Mouse (Mus musculus) forebrain, embryonic 16.5 days (tissue): Measurements from ENCODE around the gene Gnat1. TPM values are rescaled to one million over a fixed set of nuclear protein-coding genes. Genes with fewer than 3 reads are reported as not detected.
A peak's percentile ranks its signal among the peaks of the same experiment; 100 is the strongest.

Source experiments
- ATAC-seq: fragments of 200-750 bp; cut with Nextera tagmentation; 2 replicates; pipeline ENCODE4 v1.8.0; 2017; ENCODE audit warnings: mild to moderate bottlenecking, moderate library complexity
- H3K27ac ChIP-seq: fragments of 300-500 bp; sonication (generic); 2 replicates; pipeline ENCODE4 v1.5.1; 2014; ENCODE audit warnings: low read length, control low read depth
- H3K27me3 ChIP-seq: fragments of 300-500 bp; sonication (generic); replicated peaks from 2 replicates; pipeline ENCODE4 v1.6.1; 2014; ENCODE audit warnings: low read length; ENCODE audit not compliant: control insufficient read depth, insufficient read depth
- H3K36me3 ChIP-seq: fragments of 300-500 bp; sonication (generic); 2 replicates; pipeline ENCODE4 v1.6.1; 2014; ENCODE audit not compliant: control insufficient read depth, insufficient read depth
- H3K4me1 ChIP-seq: fragments of 300-500 bp; sonication (generic); replicated peaks from 2 replicates; pipeline ENCODE4 v1.6.1; 2014; ENCODE audit warnings: low read length; ENCODE audit not compliant: control insufficient read depth, insufficient read depth
- H3K4me2 ChIP-seq: fragments of 300-500 bp; sonication (generic); 2 replicates; pipeline ENCODE4 v1.6.1; 2014; ENCODE audit warnings: mild to moderate bottlenecking, low read length, control low read depth
- H3K4me3 ChIP-seq: fragments of 300-500 bp; sonication (generic); replicated peaks from 2 replicates; pipeline ENCODE4 v1.5.1; 2014; ENCODE audit warnings: mild to moderate bottlenecking, low read length, control low read depth
- H3K9ac ChIP-seq: fragments of 300-500 bp; sonication (generic); replicated peaks from 2 replicates; pipeline ENCODE4 v1.6.1; 2014; ENCODE audit warnings: low read depth, low read length, control low read depth
- H3K9me3 ChIP-seq: fragments of 300-500 bp; sonication (generic); 2 replicates; pipeline ENCODE4 v1.6.1; 2016; ENCODE audit warnings: low read length; ENCODE audit not compliant: control insufficient read depth
- WGBS: fragments of 180-500 bp; shearing (Covaris S2); extraction: QIAGEN DNeasy Blood & Tissue Kit; methylation state at CpG from one replicate; pipeline ENCODE4 v1.1.7; 2014; 5-methylcytosine and 5-hydroxymethylcytosine counted together
- polyA plus RNA-seq: library from polyadenylated mRNA; unstranded; fragments of >200 nt; fragmentation: Nextera tagmentation; extraction: Ambion mirVana; gene quantifications from 2 replicates; pipeline ENCODE4 v1.2.1, GENCODE M21; 2015

Gene Gnat1
- polyA plus RNA-seq, 1 experiment from 2014 or later: 1.4 TPM

DNA sequence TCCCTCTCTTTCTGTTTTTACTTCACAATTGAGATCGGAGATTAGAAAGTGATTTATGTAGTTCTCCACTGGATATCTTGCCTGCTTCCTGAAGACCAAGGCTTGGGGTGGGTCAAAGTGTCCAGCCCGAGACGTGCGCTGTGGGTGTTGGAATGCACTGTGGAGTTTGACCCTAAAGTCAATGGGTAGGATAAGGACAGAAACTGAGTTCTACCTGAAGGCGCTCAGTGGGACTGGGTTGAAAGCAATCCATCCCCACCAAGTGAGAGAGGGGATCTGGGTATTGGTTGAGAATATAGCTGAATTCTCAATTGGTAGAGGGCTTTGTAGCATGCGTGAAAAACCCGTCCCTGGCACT is 34.4 kb downstream of the Gnat1 start:
- Histone ChIP-seq H3K4me3 (no peak overlapping the region), H3K4me1 (peaks cover 15% of the 10 kb centered on the region), H3K27ac (no peak overlapping the region), H3K36me3 (no peaks in the 10 kb centered on the region), H3K27me3 (no peaks in the 10 kb centered on the region), H3K4me2 (peak overlapping the region; percentile 76), H3K9ac (peak overlapping the region; percentile 66; the same call in 1 of the 2 replicates), H3K9me3 (no peaks in the 10 kb centered on the region)
- 62% methylated on average over 7 of the region's 7 CpGs for WGBS
- peak; percentile 23; the same call in 1 of the 2 replicates for ATAC-seq

DNA sequence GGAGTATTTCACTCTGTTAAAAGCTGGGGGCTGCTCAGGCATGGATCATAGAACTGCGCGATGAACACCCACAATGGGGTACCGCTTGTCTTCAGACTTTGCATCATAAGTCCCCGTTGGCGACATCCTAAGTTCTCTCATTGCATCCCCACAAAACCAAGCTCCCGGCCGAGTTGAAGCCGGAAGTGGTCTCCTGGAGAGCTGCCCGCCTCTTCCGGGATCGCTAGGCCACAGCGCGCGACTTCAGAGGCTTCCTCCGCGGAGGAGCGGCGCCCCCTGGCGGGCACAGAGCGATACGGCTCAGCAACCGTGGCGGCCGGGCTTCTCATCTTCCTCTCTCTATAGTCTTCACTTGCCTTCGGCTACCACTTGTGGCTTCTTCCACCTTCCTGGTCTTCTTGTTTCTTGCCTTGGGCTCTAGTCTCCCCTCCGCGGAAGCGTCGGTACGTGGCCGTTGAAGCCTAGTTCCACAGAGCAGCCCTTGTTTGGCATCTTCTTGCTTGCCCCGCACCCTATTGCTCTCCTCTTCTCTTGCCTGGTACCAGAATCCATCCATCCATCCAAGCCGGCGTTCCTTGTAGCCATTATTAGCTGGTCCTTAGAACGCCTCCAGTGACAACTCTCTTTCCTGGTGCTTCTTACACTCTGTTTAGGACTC is 34.9 kb downstream of the Gnat1 start:
- peak overlapping the region; percentile 66 for H3K9ac ChIP-seq
- peak overlapping the region; percentile 76 for H3K27ac ChIP-seq
- 4% methylated on average over 34 of the region's 35 CpGs for WGBS
- no peaks in the 10 kb centered on the region for H3K36me3 ChIP-seq
- H3K4me1 ChIP-seq: peaks cover 13% of the 10 kb centered on the region
- ATAC-seq: peak; percentile 83
- H3K4me3 ChIP-seq: peak overlapping the region; percentile 48
- no peaks in the 10 kb centered on the region for H3K9me3 ChIP-seq
- no peaks in the 10 kb centered on the region for H3K27me3 ChIP-seq
- peak overlapping the region; percentile 76 for H3K4me2 ChIP-seq

DNA sequence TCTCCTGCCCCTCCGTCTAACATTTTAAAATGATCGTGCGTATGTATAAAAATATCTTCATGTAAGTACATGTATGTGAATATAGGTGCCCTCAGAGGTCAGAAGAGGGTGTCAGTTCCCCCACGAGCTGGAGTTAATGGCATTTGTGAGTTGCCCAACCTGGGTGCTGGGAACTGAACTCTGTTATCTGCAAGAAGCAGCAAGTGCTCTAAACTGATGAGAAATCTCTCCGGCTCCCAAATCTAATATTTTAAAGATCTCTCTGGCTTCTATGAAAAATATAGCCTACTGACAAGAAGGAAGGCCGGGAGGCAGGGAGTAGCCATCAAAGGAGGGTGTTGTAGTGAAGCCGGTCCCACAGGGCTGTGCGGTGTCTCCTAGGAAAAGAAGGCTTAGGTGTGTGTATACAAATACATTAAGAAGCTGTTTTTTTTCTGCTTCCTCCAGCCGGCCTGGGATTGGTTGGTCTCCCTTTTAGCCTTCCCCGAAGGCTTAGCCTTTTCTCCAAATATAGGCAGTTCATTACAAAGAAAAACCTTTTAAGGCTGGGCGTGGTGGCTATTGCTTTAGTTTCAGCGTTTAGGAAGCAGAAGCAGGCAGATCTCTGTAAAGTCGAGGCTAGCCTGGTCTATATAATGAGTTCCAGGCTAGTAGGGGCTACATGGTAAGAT is 35.8 kb downstream of the Gnat1 start:
- Histone ChIP-seq H3K4me2 (peak overlapping the region; percentile 76), H3K36me3 (no peaks in the 10 kb centered on the region), H3K4me3 (no peak overlapping the region), H3K27me3 (no peaks in the 10 kb centered on the region), H3K4me1 (peaks cover 12% of the 10 kb centered on the region), H3K9me3 (no peaks in the 10 kb centered on the region), H3K27ac (no peak overlapping the region), H3K9ac (peak overlapping the region; percentile 66)
- ATAC-seq: no peak
- 91% methylated on average over 13 of the region's 13 CpGs for WGBS

DNA sequence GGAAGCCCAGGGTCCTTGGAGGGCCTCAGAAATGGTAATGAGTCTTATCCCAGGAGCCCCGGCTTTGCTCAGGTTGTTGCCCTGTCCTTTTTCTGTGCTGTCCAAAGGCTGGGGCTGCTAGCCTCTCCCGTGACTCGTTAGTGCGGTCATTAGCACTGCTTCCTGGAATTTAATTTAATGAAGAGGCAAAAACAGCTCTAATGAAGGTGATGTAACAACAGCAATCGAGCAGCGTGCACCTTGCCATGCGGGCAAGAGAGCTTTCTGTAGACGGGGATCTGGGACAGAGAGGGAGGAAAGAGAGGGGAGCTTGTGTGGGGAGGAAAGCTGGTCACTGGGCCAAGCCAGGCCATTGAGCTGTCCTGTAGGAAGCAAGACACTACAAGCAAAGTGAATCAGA is 37.8 kb downstream of the Gnat1 start:
- H3K9me3 ChIP-seq: no peaks in the 10 kb centered on the region
- H3K4me2 ChIP-seq: no peak overlapping the region
- no peak overlapping the region for H3K9ac ChIP-seq
- ATAC-seq: no peak
- 17% methylated on average over 8 of the region's 8 CpGs for WGBS
- H3K27ac ChIP-seq: no peak overlapping the region
- no peak overlapping the region for H3K4me3 ChIP-seq
- no peaks in the 10 kb centered on the region for H3K27me3 ChIP-seq
- H3K36me3 ChIP-seq: no peaks in the 10 kb centered on the region
- H3K4me1 ChIP-seq: peaks cover 21% of the 10 kb centered on the region

DNA sequence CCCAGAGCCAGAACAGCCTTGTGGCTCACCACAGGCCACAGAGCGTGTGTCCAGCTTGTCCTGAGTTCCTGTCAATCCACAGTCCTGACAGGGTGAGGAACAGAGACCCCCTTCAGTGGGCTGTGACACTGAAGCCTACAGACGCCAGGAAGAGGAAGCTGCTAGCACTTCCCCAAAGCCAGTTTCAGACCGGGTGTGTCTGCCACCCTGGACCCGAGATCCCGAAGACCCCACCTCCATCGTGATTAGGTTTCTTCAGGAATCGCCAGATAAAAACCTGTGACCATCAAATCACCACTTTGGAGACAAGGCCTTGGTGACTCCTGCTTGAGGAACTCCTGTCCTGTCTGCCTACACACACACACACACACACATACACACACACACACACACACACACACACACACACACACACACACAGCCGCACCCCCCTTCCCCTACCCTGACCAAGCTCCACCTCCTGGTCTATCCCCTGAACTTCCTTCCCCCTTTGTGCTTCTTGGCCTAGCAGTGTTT is 39.2 kb downstream of the Gnat1 start:
- no peak for ATAC-seq
- no peak overlapping the region for H3K9ac ChIP-seq
- no peak overlapping the region for H3K4me3 ChIP-seq
- no peaks in the 10 kb centered on the region for H3K9me3 ChIP-seq
- 49% methylated on average over 7 of the region's 8 CpGs for WGBS
- peaks cover 25% of the 10 kb centered on the region for H3K4me1 ChIP-seq
- H3K4me2 ChIP-seq: no peak overlapping the region
- H3K27me3 ChIP-seq: no peaks in the 10 kb centered on the region
- no peak overlapping the region for H3K27ac ChIP-seq
- H3K36me3 ChIP-seq: no peaks in the 10 kb centered on the region

DNA sequence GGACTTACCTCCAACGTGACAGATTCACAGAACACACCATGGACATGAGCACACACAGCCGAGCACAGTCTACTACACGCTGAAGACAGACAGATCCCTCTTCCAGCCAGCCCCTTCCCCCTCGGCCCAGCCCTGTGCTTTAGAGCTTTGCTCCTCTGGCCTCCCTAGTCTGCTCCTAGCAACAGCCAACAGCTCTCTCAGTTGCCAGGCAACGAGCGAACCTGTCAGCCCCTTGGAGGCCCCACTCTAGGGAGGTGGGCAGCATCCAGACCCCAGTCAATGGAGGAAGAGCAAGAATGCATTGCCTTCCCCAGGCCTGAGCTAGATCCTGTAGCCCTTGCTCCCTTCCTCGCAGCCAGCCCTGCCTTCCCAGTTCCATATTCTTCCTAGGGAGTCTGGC is 42.4 kb downstream of the Gnat1 start:
- H3K9ac ChIP-seq: no peak overlapping the region
- peaks cover 34% of the 10 kb centered on the region for H3K4me1 ChIP-seq
- no peaks in the 10 kb centered on the region for H3K27me3 ChIP-seq
- H3K27ac ChIP-seq: peak overlapping the region; percentile 20; the same call in 1 of the 2 replicates
- H3K4me2 ChIP-seq: peak overlapping the region; percentile 11; the same call in 1 of the 2 replicates
- H3K36me3 ChIP-seq: no peaks in the 10 kb centered on the region
- no peak overlapping the region for H3K4me3 ChIP-seq
- ATAC-seq: no peak
- no peaks in the 10 kb centered on the region for H3K9me3 ChIP-seq
- WGBS: 7% methylated on average over 7 of the region's 7 CpGs

DNA sequence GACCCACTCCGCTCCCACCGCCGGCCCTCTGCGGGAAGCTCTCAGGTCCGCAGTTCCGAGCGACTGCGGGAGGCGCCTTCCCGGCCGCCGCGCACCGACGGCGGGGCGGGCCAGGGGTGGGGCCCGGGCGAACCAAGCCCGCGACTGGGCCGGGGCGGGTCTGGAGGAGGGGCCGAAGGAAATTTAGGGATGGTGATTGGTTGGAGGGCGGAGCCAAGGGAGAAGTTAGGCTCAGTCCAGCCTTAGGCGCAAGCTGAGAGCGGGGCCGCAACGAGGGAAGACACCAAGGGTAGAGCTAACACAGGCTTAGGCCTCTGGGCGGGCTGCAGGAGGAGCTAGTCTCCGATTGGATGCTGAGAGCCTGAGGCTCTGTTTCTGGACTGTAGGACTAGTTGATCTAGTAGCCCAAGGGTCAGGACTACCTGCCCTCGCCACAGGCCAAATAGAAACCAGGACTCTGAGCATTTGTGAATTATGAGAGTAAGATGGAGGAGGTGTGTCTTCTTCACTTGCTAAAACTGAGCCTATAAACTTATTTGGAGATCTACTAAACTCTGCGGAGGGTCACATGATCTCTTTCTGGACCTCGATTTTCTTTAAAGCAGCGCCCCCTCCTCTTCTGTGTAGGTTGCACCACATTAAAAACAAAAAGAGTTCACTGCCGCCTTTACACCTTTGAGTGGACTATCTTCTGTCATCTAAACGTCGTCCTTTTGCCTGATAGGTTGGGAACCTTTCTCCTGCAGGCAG is 44.1 kb downstream of the Gnat1 start, which contains the start of gene Gnai2:
Gnai2 (minus strand) TSS at position 89 of the 750 bp plus-strand sequence.
- H3K27me3 ChIP-seq: no peaks in the 10 kb centered on the region
- H3K4me2 ChIP-seq: peak within 1 kb of the TSS; percentile 99
- peak within 1 kb of the TSS; percentile 88 for H3K27ac ChIP-seq
- H3K36me3 ChIP-seq: no peaks in the 10 kb centered on the region
- H3K9me3 ChIP-seq: no peaks in the 10 kb centered on the region
- ATAC-seq: peak; percentile 93
- peak within 1 kb of the TSS; percentile 88 for H3K9ac ChIP-seq
- H3K4me1 ChIP-seq: peaks cover 50% of the 10 kb centered on the region
- H3K4me3 ChIP-seq: peak within 1 kb of the TSS; percentile 84
- WGBS: 6% methylated on average over 38 of the region's 38 CpGs

DNA sequence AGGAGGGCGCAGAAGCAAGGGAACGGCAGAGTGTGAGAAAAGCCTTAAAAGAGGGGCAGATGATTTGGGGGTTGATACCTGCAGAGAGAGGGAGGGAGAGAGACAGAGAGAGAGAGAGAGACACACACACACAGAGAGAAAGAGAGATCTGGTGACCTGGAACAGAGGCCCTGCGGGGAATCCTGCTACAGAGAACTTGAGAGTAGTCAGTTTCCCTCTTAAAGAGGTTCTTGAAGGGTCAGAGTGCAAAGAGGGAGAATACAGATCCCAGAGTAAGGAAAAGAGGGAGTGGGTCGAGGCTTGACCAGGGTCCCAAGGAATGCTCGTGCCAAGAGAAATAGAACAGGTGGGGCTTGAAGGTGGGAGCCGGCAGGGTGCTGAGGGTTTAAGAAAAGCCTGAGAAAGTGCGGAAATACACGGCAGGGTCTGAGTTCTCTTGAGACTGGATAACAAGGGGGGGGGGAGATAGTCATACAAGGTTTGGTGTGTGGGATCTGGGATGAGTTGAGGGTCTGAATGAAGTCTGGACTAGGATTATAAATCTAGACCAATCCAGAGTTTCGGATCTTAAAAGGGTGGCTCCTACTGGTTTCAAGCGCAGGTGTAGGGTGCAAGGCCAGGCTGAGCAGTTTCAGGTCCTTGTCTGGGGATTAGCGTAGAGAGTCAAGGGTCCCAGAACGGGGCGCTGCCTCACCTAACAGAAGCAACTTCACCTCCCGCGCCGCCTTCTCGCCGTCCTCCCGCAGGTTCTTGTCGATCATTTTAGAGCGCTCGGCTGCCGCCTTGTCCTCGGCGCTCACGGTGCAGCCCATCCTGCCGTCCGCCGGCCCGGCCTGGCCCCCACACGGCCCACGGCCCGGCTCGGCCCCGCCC is 44.9 kb downstream of the Gnat1 start:
- no peaks in the 10 kb centered on the region for H3K36me3 ChIP-seq
- peak overlapping the region; percentile 88 for H3K27ac ChIP-seq
- peak overlapping the region; percentile 99 for H3K4me2 ChIP-seq
- peaks cover 58% of the 10 kb centered on the region for H3K4me1 ChIP-seq
- ATAC-seq: no peak
- peak overlapping the region; percentile 84 for H3K4me3 ChIP-seq
- peak overlapping the region; percentile 88 for H3K9ac ChIP-seq
- whole genome bisulfite sequencing: under 1% methylated on average over 35 of the region's 35 CpGs
- no peaks in the 10 kb centered on the region for H3K9me3 ChIP-seq
- no peaks in the 10 kb centered on the region for H3K27me3 ChIP-seq
